ENCODE assay signal across 25 mouse cellular contexts in genomic region chr9:91059460-91059859, GRCm38 (mm10).
DNase-seq lines count a peak whose midpoint lies in the region; ATAC-seq and TF ChIP-seq lines count a peak whose summit lies in the region.
"Had no signal": no experiment of that assay in that cellular context is flagged by ENCODE, and none has a peak within 500 bp of the region (broad histone marks: within the 10 kb centered on the region; RNA-seq: fewer than 3 reads in every experiment).

No protein-coding gene starts in this region.

- H3K4me1 ChIP-seq in liver, adult 2 months (ENCODE audit: control insufficient read depth, insufficient read depth, low read length) = no peaks in the 10 kb centered on the region
- H3K4me1 ChIP-seq in kidney, embryonic 14.5 days (ENCODE audit: control insufficient read depth, insufficient read depth, low read length) = no peaks in the 10 kb centered on the region
- H3K4me1 ChIP-seq: embryonic facial prominence, embryonic 13.5 days; hindbrain, embryonic 13.5 days; limb, embryonic 13.5 days; liver, embryonic 13.5 days; stomach, embryonic 15.5 days had no signal

- H3K27me3 ChIP-seq in liver, adult 2 months (ENCODE audit: control insufficient read depth, insufficient read depth, low read length) = no peaks in the 10 kb centered on the region
- H3K27me3 ChIP-seq in kidney, embryonic 14.5 days (ENCODE audit: control insufficient read depth, insufficient read depth, low read length) = no peaks in the 10 kb centered on the region
- H3K27me3 ChIP-seq: embryonic facial prominence, embryonic 13.5 days; forebrain, embryonic 15.5 days; hindbrain, embryonic 13.5 days; limb, embryonic 13.5 days; liver, embryonic 13.5 days; stomach, embryonic 15.5 days had no signal

- no peak for TF ChIP-seq CTCF in liver, adult 2 months (IDR thresholded peaks at IDR 0.05; ENCODE audit: low read depth, low read length)

- H3K27ac ChIP-seq in liver, adult 2 months (replicated peaks; ENCODE audit: insufficient read depth, low read depth, low read length) = no peak overlapping the region
- no peak overlapping the region for H3K27ac ChIP-seq in kidney, embryonic 14.5 days (ENCODE audit: low read depth, low read length)
- H3K27ac ChIP-seq: embryonic facial prominence, embryonic 13.5 days; forebrain, embryonic 10.5 days; forebrain, embryonic 15.5 days; gastrocnemius, adult 2 months; hindbrain, embryonic 13.5 days; limb, embryonic 13.5 days; liver, embryonic 13.5 days; stomach, embryonic 15.5 days had no signal

- peak; percentile 7 for DNase-seq in cerebellum, postnatal 14 days
- peak; percentile 5 to 7 for DNase-seq in heart, postnatal 10 days
- DNase-seq in heart, postnatal 14 days = no peak
- DNase-seq in liver, adult 2 months (ENCODE audit: extremely low read depth, low read depth, low spot score) = peak; percentile 4
- no peak for DNase-seq in liver
- DNase-seq: adrenal gland, postnatal 25 days; gastrocnemius, adult 2 months; gastrocnemius, postnatal 36 days; heart, postnatal 4 days; kidney, adult 8-10 months; kidney, postnatal 10 days; layer of hippocampus, adult 9-11 months; liver, embryonic 13.5 days; lung, adult 18-20 months; lung, postnatal 14 days; midbrain, embryonic 14.5 days; right cerebral cortex, postnatal 25 days had no signal

- no peak overlapping the region for H3K4me2 ChIP-seq in kidney, embryonic 14.5 days (replicated peaks; ENCODE audit: low read depth, low read length)
- H3K4me2 ChIP-seq: embryonic facial prominence, embryonic 13.5 days; forebrain, embryonic 15.5 days; hindbrain, embryonic 13.5 days; limb, embryonic 13.5 days; liver, embryonic 13.5 days; stomach, embryonic 15.5 days had no signal

- intact Hi-C loops in heart, postnatal 10 days (cut with DNase I) = no loop called here
- intact Hi-C loops in heart, postnatal 14 days (cut with DNase I) = no loop called here

- no peak overlapping the region for H3K4me3 ChIP-seq in liver, adult 2 months (ENCODE audit: insufficient read depth, low read depth, low read length)
- H3K4me3 ChIP-seq in kidney, embryonic 14.5 days (ENCODE audit: low read length) = no peak overlapping the region
- H3K4me3 ChIP-seq: embryonic facial prominence, embryonic 13.5 days; forebrain, embryonic 10.5 days; forebrain, embryonic 15.5 days; gastrocnemius, adult 2 months; hindbrain, embryonic 13.5 days; limb, embryonic 13.5 days; liver, embryonic 13.5 days; stomach, embryonic 15.5 days had no signal

- H3K36me3 ChIP-seq in liver, adult 2 months (ENCODE audit: control insufficient read depth, insufficient read depth, low read length) = no peaks in the 10 kb centered on the region
- H3K36me3 ChIP-seq in kidney, embryonic 14.5 days (ENCODE audit: control insufficient read depth, insufficient read depth, low read length) = no peaks in the 10 kb centered on the region
- H3K36me3 ChIP-seq: embryonic facial prominence, embryonic 13.5 days; forebrain, embryonic 10.5 days; forebrain, embryonic 15.5 days; hindbrain, embryonic 13.5 days; limb, embryonic 13.5 days; liver, embryonic 13.5 days; stomach, embryonic 15.5 days had no signal

- TF ChIP-seq POLR2A in liver, adult 2 months (IDR thresholded peaks at IDR 0.05; ENCODE audit: extremely low read depth, insufficient read depth, low read length) = no peak

- WGBS in liver, adult 2 months = 62% methylated on average over 4 of the region's 4 CpGs
- 83% methylated on average over 4 of the region's 4 CpGs for WGBS in kidney, embryonic 14.5 days

- no peaks in the 10 kb centered on the region for H3K9me3 ChIP-seq in kidney, embryonic 14.5 days (ENCODE audit: control insufficient read depth, low read length)
- H3K9me3 ChIP-seq: embryonic facial prominence, embryonic 13.5 days; forebrain, embryonic 10.5 days; forebrain, embryonic 15.5 days; hindbrain, embryonic 13.5 days; limb, embryonic 13.5 days; liver, embryonic 13.5 days; stomach, embryonic 15.5 days had no signal

- H3K9ac ChIP-seq in liver, adult 2 months (ENCODE audit: low read depth, low read length) = no peak overlapping the region
- no peak overlapping the region for H3K9ac ChIP-seq in kidney, embryonic 14.5 days (ENCODE audit: low read depth, low read length)
- H3K9ac ChIP-seq: embryonic facial prominence, embryonic 13.5 days; forebrain, embryonic 15.5 days; hindbrain, embryonic 13.5 days; limb, embryonic 13.5 days; liver, embryonic 13.5 days; stomach, embryonic 15.5 days had no signal

- no peak for ATAC-seq in cerebellum, adult (ENCODE audit: insufficient number of reproducible peaks, low FRiP score, low TSS enrichment)
- no peak for ATAC-seq in kidney, embryonic 14.5 days (ENCODE audit: low FRiP score, low TSS enrichment)
- ATAC-seq: forebrain, embryonic 15.5 days had no signal

- H3K79me2 ChIP-seq in liver, adult 2 months (ENCODE audit: control insufficient read depth, insufficient read depth, low read length) = no peaks in the 10 kb centered on the region

Comparison
In these comparisons a context has a peak if more than half of its experiments do, and no peak if none do; other contexts are left out.
1. DNase-seq: peak in cerebellum, postnatal 14 days (2 of 2), heart, postnatal 10 days (2 of 2) and liver, adult 2 months (single experiment); none in heart, postnatal 14 days (0 of 2) and liver (single experiment).